Mouse (Mus musculus) heart, postnatal 0 days (tissue): ENCODE results near the gene Adamtsl2.

Experiments
- CTCF ChIP-seq: IDR thresholded peaks from 2 replicates; pipeline ENCODE4 v1.5.1; 2016; ENCODE audit warnings: antibody characterized with exemption, control low read depth, low read depth
- EP300 ChIP-seq: IDR thresholded peaks from 2 replicates; pipeline ENCODE4 v1.6.1; 2016; ENCODE audit warnings: antibody characterized with exemption, low read depth

- TF ChIP-seq CTCF = no peak
- no peak for TF ChIP-seq EP300
Observed at GRCm38 (mm10) chr2:27088700-27089099, 9.5 kb downstream of the Adamtsl2 start.
